Mouse (Mus musculus) MEL (cell line): Measurements from ENCODE around the gene Smc5. TPM values are rescaled to one million over a fixed set of nuclear protein-coding genes. Genes with fewer than 3 reads are reported as not detected.

Source experiments
- DNase-seq: peaks from one replicate; pipeline ENCODE4 v3.0.0; 2011; ENCODE audit warnings: low read depth, low spot score
- H3K27ac ChIP-seq: 2 replicates; pipeline ENCODE4 v1.5.1; 2012; ENCODE audit warnings: low read depth, mild to moderate bottlenecking, control low read depth, low read length, moderate library complexity; ENCODE audit not compliant: control insufficient read depth
- H3K27me3 ChIP-seq, 2 experiments: fragments of 150-350 bp in 1 of 2; sonication (generic) in 1 of 2; 2 replicates each; pipeline ENCODE4 v1.6.1; 2012; ENCODE audit warnings: low read length in 2 of 2, mild to moderate bottlenecking in 2 of 2, improper control_type of control experiment in 1 of 2, moderate library complexity in 1 of 2; ENCODE audit not compliant: insufficient read depth in 2 of 2, control insufficient read depth in 1 of 2
- H3K36me3 ChIP-seq, 2 experiments: 2 replicates each; pipeline ENCODE4 v1.6.1; 2012 to 2014; ENCODE audit warnings: low read length in 2 of 2, improper control_type of control experiment in 1 of 2, inconsistent platforms in 1 of 2, mild to moderate bottlenecking in 1 of 2; ENCODE audit not compliant: insufficient read depth in 2 of 2, control insufficient read depth in 1 of 2
- H3K4me1 ChIP-seq, 2 experiments: fragments of 150-350 bp in 1 of 2; sonication (generic) in 1 of 2; 2 replicates each; pipeline ENCODE4 v1.6.1; 2012; ENCODE audit warnings: low read length in 2 of 2, improper control_type of control experiment in 1 of 2, mild to moderate bottlenecking in 1 of 2; ENCODE audit not compliant: insufficient read depth in 2 of 2, control insufficient read depth in 1 of 2
- H3K4me3 ChIP-seq, 2 experiments: fragments of 150-350 bp in 1 of 2; sonication (generic) in 1 of 2; 2 replicates each; pipeline ENCODE4 v1.5.1; 2012; ENCODE audit warnings: low read depth in 2 of 2, low read length in 2 of 2, mild to moderate bottlenecking in 2 of 2, moderate library complexity in 2 of 2, control low read depth in 1 of 2, improper control_type of control experiment in 1 of 2; ENCODE audit not compliant: control insufficient read depth in 1 of 2, insufficient read depth in 1 of 2
- H3K79me2 ChIP-seq: 2 replicates; pipeline ENCODE4 v1.6.1; 2012; ENCODE audit warnings: mild to moderate bottlenecking, low read length, moderate library complexity; ENCODE audit not compliant: control insufficient read depth, poor library complexity, insufficient read depth
- H3K9ac ChIP-seq: 2 replicates; pipeline ENCODE4 v1.6.1; 2012; ENCODE audit warnings: low read depth, mild to moderate bottlenecking, control low read depth, low read length, moderate library complexity; ENCODE audit not compliant: control insufficient read depth, poor library complexity, severe bottlenecking
- H3K9me3 ChIP-seq: fragments of 150-350 bp; sonication (generic); replicated peaks from 2 replicates; pipeline ENCODE4 v1.6.1; 2012; ENCODE audit warnings: mild to moderate bottlenecking, low read length, improper control_type of control experiment, moderate library complexity; ENCODE audit not compliant: insufficient read depth
- BHLHE40 ChIP-seq: IDR thresholded peaks from 2 replicates; pipeline ENCODE4 v1.6.1; 2012; ENCODE audit warnings: low read depth, mild to moderate bottlenecking, inconsistent platforms, low read length, improper control_type of control experiment, borderline replicate concordance
- CHD1 ChIP-seq: IDR thresholded peaks from 2 replicates; pipeline ENCODE4 v1.6.1; 2012; ENCODE audit warnings: low read depth, mild to moderate bottlenecking, inconsistent platforms, low read length, improper control_type of control experiment
- CHD2 ChIP-seq: IDR thresholded peaks from 2 replicates; pipeline ENCODE4 v1.6.1; 2011; ENCODE audit warnings: low read length, improper control_type of control experiment
- CTCF ChIP-seq, 3 experiments: IDR thresholded peaks in 2 of 3; conservative IDR thresholded peaks in 1 of 3; 2 replicates each; pipeline ENCODE4 v1.5.1; 2011 to 2012; ENCODE audit warnings: low read length in 3 of 3, low read depth in 2 of 3, mild to moderate bottlenecking in 2 of 3, improper control_type of control experiment in 1 of 3, inconsistent platforms in 1 of 3, mixed read lengths in 1 of 3, moderate library complexity in 1 of 3; ENCODE audit not compliant: control insufficient read depth in 1 of 3, insufficient read depth in 1 of 3, poor library complexity in 1 of 3, severe bottlenecking in 1 of 3
- E2F4 ChIP-seq: IDR thresholded peaks from 2 replicates; pipeline ENCODE4 v1.6.1; 2011; ENCODE audit warnings: low read depth, low read length, improper control_type of control experiment, borderline replicate concordance
- GABPA ChIP-seq: IDR thresholded peaks from 2 replicates; pipeline ENCODE4 v1.6.1; 2012; ENCODE audit warnings: low read depth, mild to moderate bottlenecking, inconsistent platforms, low read length, improper control_type of control experiment, moderate library complexity
- GATA1 ChIP-seq: IDR thresholded peaks from 2 replicates; pipeline ENCODE4 v1.6.1; 2011; ENCODE audit warnings: low read depth, low read length, improper control_type of control experiment
- HCFC1 ChIP-seq: IDR thresholded peaks from 2 replicates; pipeline ENCODE4 v1.6.1; 2012; ENCODE audit warnings: low read depth, mild to moderate bottlenecking, inconsistent platforms, low read length, improper control_type of control experiment, moderate library complexity
- KAT2A ChIP-seq: conservative IDR thresholded peaks from 2 replicates; pipeline ENCODE4 v1.6.1; 2012; ENCODE audit warnings: low read depth, low read length, improper control_type of control experiment, inconsistent platforms
- MAZ ChIP-seq: IDR thresholded peaks from 2 replicates; pipeline ENCODE4 v1.6.1; 2012; ENCODE audit warnings: low read depth, mild to moderate bottlenecking, inconsistent platforms, low read length, improper control_type of control experiment
- MYB ChIP-seq: IDR thresholded peaks from 2 replicates; pipeline ENCODE4 v1.6.1; 2011; ENCODE audit warnings: mild to moderate bottlenecking, low read depth, low read length, improper control_type of control experiment
- NELFE ChIP-seq: IDR thresholded peaks from 2 replicates; pipeline ENCODE4 v1.6.1; 2011; ENCODE audit warnings: low read depth, low read length, improper control_type of control experiment
- POLR2AphosphoS2 ChIP-seq: IDR thresholded peaks from 2 replicates; pipeline ENCODE4 v1.6.1; 2011; ENCODE audit warnings: low read length, improper control_type of control experiment
- RCOR1 ChIP-seq: IDR thresholded peaks from 2 replicates; pipeline ENCODE4 v1.6.1; 2012; ENCODE audit warnings: low read depth, mild to moderate bottlenecking, inconsistent platforms, low read length, improper control_type of control experiment
- TCF12 ChIP-seq: IDR thresholded peaks from 2 replicates; pipeline ENCODE4 v1.6.1; 2014; ENCODE audit warnings: low read depth, mild to moderate bottlenecking, inconsistent platforms, low read length, improper control_type of control experiment, moderate library complexity
- USF1 ChIP-seq: IDR thresholded peaks from 2 replicates; pipeline ENCODE4 v1.6.1; 2014; ENCODE audit warnings: low read depth, mild to moderate bottlenecking, inconsistent platforms, low read length, improper control_type of control experiment, moderate library complexity
- USF2 ChIP-seq, 2 experiments: IDR thresholded peaks; 2 replicates each; pipeline ENCODE4 v1.6.1; 2011 to 2012; ENCODE audit warnings: improper control_type of control experiment in 2 of 2, low read length in 2 of 2, borderline replicate concordance in 1 of 2, inconsistent platforms in 1 of 2, low read depth in 1 of 2, mild to moderate bottlenecking in 1 of 2; ENCODE audit not compliant: insufficient read depth in 1 of 2
- ZC3H11A ChIP-seq: IDR thresholded peaks from 2 replicates; pipeline ENCODE4 v1.6.1; 2012; ENCODE audit warnings: low read depth, mild to moderate bottlenecking, inconsistent platforms, low read length, improper control_type of control experiment
- ZKSCAN1 ChIP-seq: IDR thresholded peaks from 2 replicates; pipeline ENCODE4 v1.6.1; 2012; ENCODE audit warnings: low read depth, mild to moderate bottlenecking, inconsistent platforms, low read length, improper control_type of control experiment, moderate library complexity
- ZMIZ1 ChIP-seq: IDR thresholded peaks from 2 replicates; pipeline ENCODE4 v1.6.1; 2012; ENCODE audit warnings: low read depth, mild to moderate bottlenecking, inconsistent platforms, low read length, improper control_type of control experiment, moderate library complexity
- polyA plus RNA-seq, 2 experiments: library from polyadenylated mRNA; stranded (reverse) in 1 of 2; unstranded in 1 of 2; fragments of >175 nt in 1 of 2; fragments of >200 nt in 1 of 2; gene quantifications; 2 replicates each; pipeline versions ENCODE4 v1.2.1 to v1.2.4; 2012; ENCODE audit warnings: low replicate concordance in 2 of 2, low read depth in 1 of 2; ENCODE audit not compliant: insufficient read length in 2 of 2, insufficient read depth in 1 of 2, missing spikeins in 1 of 2
- total RNA-seq: library from RNA; depleted of rRNA; stranded (reverse); fragments of 300-350 nt; gene quantifications from 2 replicates; pipeline ENCODE4 v1.2.3, GENCODE M21; 2012

Gene Smc5
- total and polyA plus RNA-seq, 3 experiments = 29.9 to 77.3 (median 36.8) TPM

- TF ChIP-seq CHD2 = no peak
These were observed 44.3 kb upstream of the Smc5 start (continued) for GRCm38 (mm10) chr19:23317989-23318358.

- Histone ChIP-seq H3K36me3 (no peaks in the 10 kb centered on the region), H3K27ac (no peak overlapping the region), H3K4me3 (no peak overlapping the region), H3K27me3 (no peaks in the 10 kb centered on the region), H3K4me1 (no peaks in the 10 kb centered on the region), H3K9me3 (no peaks in the 10 kb centered on the region), H3K79me2 (no peaks in the 10 kb centered on the region), H3K9ac (no peak overlapping the region)
- TF ChIP-seq BHLHE40 = no peak
- TF ChIP-seq CHD1 = no peak
- TF ChIP-seq RCOR1 = no peak
- DNase-seq = no peak
These were observed 43.7 kb upstream of the Smc5 start for GRCm38 (mm10) chr19:23317295-23317988.

- no peak overlapping the region for H3K27ac ChIP-seq
- DNase-seq = no peak
- TF ChIP-seq USF2 (IDR thresholded peaks at IDR 0.05; ENCODE audit: borderline replicate concordance in 1 of 2, insufficient read depth in 1 of 2, low read depth in 1 of 2, low read length in 2 of 2) = no peak
- no peak for TF ChIP-seq TCF12
- TF ChIP-seq ZC3H11A = no peak
- no peak for TF ChIP-seq MYB
- TF ChIP-seq POLR2AphosphoS2 = no peak
- no peak for TF ChIP-seq ZKSCAN1
- no peak for TF ChIP-seq E2F4
- TF ChIP-seq CTCF (IDR thresholded peaks at IDR 0.05 in 2 of 3, conservative IDR thresholded peaks at IDR 0.05 in 1 of 3; ENCODE audit: control insufficient read depth in 1 of 3, insufficient read depth in 1 of 3, low read depth in 2 of 3, low read length in 3 of 3, poor library complexity in 1 of 3, severe bottlenecking in 1 of 3) = no peak
- TF ChIP-seq USF1 = no peak
- TF ChIP-seq GATA1 = no peak
- no peak for TF ChIP-seq NELFE
- no peak for TF ChIP-seq MAZ
- no peak for TF ChIP-seq GABPA
- TF ChIP-seq HCFC1 = no peak
- TF ChIP-seq KAT2A = no peak
- no peak for TF ChIP-seq ZMIZ1
- H3K9ac ChIP-seq = no peak overlapping the region
- H3K9me3 ChIP-seq = no peaks in the 10 kb centered on the region
- no peaks in the 10 kb centered on the region for H3K79me2 ChIP-seq
- H3K27me3 ChIP-seq = no peaks in the 10 kb centered on the region
- no peaks in the 10 kb centered on the region for H3K36me3 ChIP-seq
- no peak overlapping the region for H3K4me3 ChIP-seq
- no peaks in the 10 kb centered on the region for H3K4me1 ChIP-seq
These were observed 43.2 kb upstream of the Smc5 start for GRCm38 (mm10) chr19:23316851-23317250.
